Mouse (Mus musculus) bone marrow macrophage, adult 2 months (primary cell): Measurements from ENCODE around the gene Acp4.

Source experiments
- CTCF ChIP-seq: IDR thresholded peaks from 2 replicates; pipeline ENCODE4 v1.5.1; 2012; ENCODE audit warnings: low read depth, mild to moderate bottlenecking, low read length, moderate library complexity
- POLR2A ChIP-seq: IDR thresholded peaks from 2 replicates; pipeline ENCODE4 v1.6.1; 2012; ENCODE audit warnings: mild to moderate bottlenecking, low read depth, low read length, borderline replicate concordance

GRCm38 (mm10) chr7:44304775-44305641 lies 47.8 kb upstream of the Acp4 start:
- TF ChIP-seq POLR2A (no peak), CTCF (no peak)
